Mouse (Mus musculus) left cerebral cortex, postnatal 10 days (tissue): Measurements from ENCODE around the gene Fnbp1. TPM values are rescaled to one million over a fixed set of nuclear protein-coding genes. Genes with fewer than 3 reads are reported as not detected.
"Not testable (repeated sequence)": the region's sequence is repeated elsewhere in the genome, so short reads cannot be mapped to it uniquely, and the experiment has no call there.

ENCODE experiments used
- DNase-seq, 2 experiments: peaks; one replicate each; pipeline ENCODE4 v3.0.0; 2021 to 2022; ENCODE audit warnings: low spot score in 2 of 2, mixed read lengths in 1 of 2; ENCODE audit errors: extremely low spot score in 1 of 2
- intact Hi-C: fragments of 180-260 bp; cut with DNase I; formaldehyde crosslinking; loops from one replicate; pipeline ENCODE4 v1.15.1; 2025
- total RNA-seq, 2 experiments: library from RNA; stranded (reverse); gene quantifications; 2 replicates each; pipeline ENCODE4 v1.2.3; 2021

Gene Fnbp1
- 10 to 100 TPM; 71.9 to 72.8 TPM for total RNA-seq

DNA sequence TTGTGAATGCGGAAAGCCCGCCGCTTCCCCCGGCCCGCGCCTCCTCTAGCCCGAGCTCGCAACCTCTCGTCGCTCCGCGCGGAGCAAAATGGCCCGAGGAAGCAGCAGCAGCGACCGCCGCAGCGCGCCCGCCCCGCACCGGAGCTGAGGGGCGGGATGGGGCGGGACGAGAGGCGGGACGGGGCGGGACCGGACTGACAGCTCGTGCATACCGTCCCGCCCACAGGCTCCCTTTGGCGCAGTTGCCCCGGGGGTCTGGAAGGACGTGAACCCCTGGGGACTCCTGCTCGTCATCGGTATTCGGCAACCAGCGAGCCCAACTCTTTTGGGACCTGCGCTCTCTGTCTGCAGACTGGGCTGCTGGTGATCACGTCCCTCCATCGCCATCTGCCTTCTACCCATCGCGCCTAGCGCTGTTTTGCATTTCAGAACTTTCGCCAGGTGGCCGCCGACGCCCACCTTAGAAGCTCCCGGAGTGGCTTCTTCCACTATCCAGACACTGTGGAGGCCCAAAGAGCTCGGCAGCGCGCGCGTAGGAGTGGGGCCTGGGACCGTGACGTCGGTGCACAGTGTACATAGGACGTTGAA, at the start of gene Fnbp1:
Gene Fnbp1 (minus strand): TSS at position 142 of the 588 bp plus-strand sequence.
- intact Hi-C loops, result loop anchor here (10.0 kb wide), 2 partner anchors 87 to 117 kb away; no protein-coding TSS in a partner anchor
- DNase-seq, result peak; percentile 76 to 92

DNA sequence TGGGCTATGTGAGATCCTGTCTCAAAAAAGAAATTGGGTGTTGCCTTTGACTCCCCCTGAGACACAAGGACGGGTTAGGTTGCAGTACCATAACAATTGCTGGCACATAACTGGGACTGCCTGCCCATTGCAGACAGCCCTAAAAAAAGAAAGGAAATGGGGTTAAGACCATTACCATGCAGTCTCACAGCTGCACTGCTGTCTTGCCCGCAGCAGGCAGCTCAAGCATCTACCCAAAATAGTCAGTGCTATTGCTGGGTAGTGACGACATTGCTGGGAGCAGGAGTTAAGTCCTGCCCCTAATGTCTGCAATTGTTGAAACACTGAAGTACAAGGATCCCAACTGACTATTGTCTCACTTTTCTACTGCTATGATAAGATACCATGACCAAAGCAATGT, 47.8 kb upstream of the Fnbp1 start:
- no peak for DNase-seq
- intact Hi-C loops, result loop anchor here (5.0 kb wide), 1 partner anchor 108 kb away; no protein-coding TSS in a partner anchor

GRCm38 (mm10) chr2:31188691-31189090, 46.9 kb upstream of the Fnbp1 start:
- intact Hi-C loops, result no loop called here
- no peak for DNase-seq

- intact Hi-C loops, result no loop called here
- DNase-seq, result no peak
Measured at GRCm38 (mm10) chr2:31183830-31184229, 42.0 kb upstream of the Fnbp1 start.

GRCm38 (mm10) chr2:31182786-31183330, 41.0 kb upstream of the Fnbp1 start:
- DNase-seq, result no peak
- intact Hi-C loops, result no loop called here

- no peak for DNase-seq
- intact Hi-C loops, result no loop called here
Measured at GRCm38 (mm10) chr2:31180081-31180551, 38.3 kb upstream of the Fnbp1 start.

- intact Hi-C loops, result no loop called here
- DNase-seq, result no peak
Measured at GRCm38 (mm10) chr2:31179471-31179870, 37.7 kb upstream of the Fnbp1 start.

GRCm38 (mm10) chr2:31178593-31178992, 36.8 kb upstream of the Fnbp1 start:
- DNase-seq, intact Hi-C loops: not testable (repeated sequence)

GRCm38 (mm10) chr2:31173290-31173689, 31.5 kb upstream of the Fnbp1 start:
- intact Hi-C loops, result no loop called here
- DNase-seq, result no peak

DNA sequence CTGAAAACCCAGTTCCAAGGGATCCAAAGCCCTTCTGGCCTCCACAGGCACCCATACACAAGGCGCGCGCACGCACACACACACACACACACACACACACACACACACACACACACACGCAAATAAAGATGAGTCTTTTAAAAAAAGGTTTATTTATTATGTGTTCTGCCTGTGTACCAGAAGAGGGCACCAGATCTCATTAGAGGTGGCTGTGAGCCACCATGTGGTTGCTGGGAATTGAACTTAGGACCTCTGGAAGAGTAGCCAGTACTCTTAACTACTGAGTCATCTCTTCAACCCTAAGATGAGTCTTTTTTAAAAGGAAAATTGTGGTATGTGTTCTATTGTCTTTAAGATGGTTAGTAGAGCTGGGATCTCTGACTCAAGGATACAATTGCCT, 30.7 kb upstream of the Fnbp1 start:
- DNase-seq, result no peak
- intact Hi-C loops, result no loop called here

- intact Hi-C loops, result no loop called here
- peak in 1 of 2 experiments; percentile 49 for DNase-seq
Measured at GRCm38 (mm10) chr2:31172001-31172400, 30.2 kb upstream of the Fnbp1 start.

GRCm38 (mm10) chr2:31170164-31170563, 28.4 kb upstream of the Fnbp1 start:
- intact Hi-C loops, result no loop called here
- DNase-seq, result no peak

DNA sequence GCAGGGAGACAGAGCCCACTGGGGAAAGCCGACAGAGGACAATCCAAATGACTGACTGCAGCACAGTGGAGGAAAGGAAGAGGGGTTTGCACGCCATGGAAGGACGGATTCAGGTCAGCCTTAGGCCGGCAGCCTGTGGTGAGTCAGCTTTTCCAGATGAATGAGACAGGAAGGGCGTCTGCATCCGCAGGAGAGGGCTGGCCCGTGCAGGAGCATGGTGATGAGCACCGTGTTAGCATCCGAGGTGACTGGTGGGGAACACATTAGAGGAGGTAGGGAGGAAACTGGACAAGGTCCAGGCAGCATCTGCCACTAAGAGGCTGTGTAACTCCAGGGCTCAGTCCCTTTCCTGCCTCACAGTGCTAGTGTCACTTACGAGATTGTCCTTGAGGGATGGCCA, 27.2 kb upstream of the Fnbp1 start:
- intact Hi-C loops, result no loop called here
- peak in 1 of 2 experiments; percentile 28 for DNase-seq

DNA sequence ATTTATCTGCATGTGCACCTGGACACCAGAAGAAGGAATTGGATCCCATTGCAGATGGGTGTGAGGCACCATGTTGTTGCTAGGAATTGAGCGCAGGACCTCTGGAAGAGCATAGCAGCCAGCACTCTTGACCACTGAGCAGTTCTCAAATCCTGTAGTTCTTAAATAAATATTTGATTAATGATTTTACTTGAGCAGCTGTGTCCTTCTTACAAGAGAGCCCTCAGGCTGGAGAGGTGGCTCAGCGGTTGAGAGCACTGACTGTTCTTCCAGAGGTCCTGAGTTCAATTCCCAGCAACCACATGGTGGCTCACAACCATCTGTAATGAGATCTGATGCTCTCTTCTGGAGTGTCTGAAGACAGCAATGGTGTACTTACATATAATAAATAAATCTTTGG, 25.8 kb upstream of the Fnbp1 start:
- DNase-seq, intact Hi-C loops: not testable (repeated sequence)

- intact Hi-C loops, result no loop called here
- no peak for DNase-seq
Measured at GRCm38 (mm10) chr2:31165529-31165928, 23.7 kb upstream of the Fnbp1 start.

- intact Hi-C loops, result no loop called here
- DNase-seq, result peak in 1 of 2 experiments; percentile 55
Measured at GRCm38 (mm10) chr2:31164841-31165455, 23.1 kb upstream of the Fnbp1 start.

DNA sequence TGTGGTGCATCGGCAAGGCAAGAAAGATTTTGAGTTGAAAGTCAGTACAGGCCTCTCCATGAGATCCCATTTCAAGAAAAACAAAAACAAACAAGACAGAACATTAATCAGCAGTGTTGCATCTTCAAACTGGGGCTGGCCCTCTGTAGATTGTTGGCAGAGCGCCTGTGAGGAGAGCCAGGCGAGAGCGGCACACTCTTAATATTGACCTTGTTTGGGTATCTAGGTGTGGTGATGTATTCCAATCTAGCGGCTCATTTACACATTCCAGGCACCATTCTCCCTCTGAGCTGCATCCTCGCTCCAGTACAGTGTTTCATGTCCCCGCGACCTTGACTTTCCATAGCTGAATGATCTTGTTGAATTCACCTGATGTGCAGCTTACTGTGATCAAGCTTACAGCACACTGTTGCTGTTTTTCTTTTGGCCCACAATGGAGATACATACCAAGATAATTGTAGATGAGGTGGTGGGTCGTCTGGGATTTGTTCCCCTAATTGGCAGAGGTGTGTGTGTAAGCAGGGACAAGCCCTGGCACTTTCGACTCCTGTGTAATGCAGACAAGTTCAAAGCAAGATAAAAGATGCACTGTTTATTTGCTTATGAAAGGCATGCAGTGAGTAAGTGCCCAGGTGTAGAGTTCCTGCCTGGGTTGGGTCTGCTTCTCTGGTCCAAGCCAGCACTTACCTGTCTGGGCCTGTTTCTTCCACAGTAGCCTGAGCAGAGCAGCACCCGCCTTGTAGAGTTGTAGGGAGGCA, 21.7 kb upstream of the Fnbp1 start:
- DNase-seq, result no peak
- intact Hi-C loops, result no loop called here

DNA sequence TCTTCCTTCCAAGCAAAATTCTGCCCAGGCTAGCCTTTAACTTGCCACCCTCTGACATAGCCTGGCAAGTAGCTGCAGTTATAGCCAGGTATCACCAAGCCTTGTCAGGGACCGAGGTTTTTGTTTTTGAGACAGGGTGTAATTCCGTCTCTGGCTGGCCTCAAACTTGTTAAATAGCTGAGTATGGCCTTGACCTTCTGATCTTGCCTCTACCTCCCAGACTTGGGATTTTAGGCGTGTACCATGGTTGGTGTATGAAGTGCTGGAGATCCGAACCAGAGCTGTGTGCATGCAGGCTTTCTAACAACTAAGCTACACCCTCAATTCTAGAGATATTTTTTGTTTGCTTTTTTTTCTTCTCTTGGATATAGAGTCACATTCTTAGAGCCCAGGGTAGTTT, 19.8 kb upstream of the Fnbp1 start:
- DNase-seq, result no peak
- intact Hi-C loops, result no loop called here

GRCm38 (mm10) chr2:31160147-31160920, 18.5 kb upstream of the Fnbp1 start:
- no peak for DNase-seq
- intact Hi-C loops, result no loop called here
